Mouse (Mus musculus) midbrain, postnatal 0 days (tissue): ENCODE measurements at regions not wholly inside any gene's neighbourhood (a gene's known extent, or its start where the extent isn't known, plus 50 kb on each side); places are given as distances from the start of the nearest gene placed in this dataset.

ENCODE experiments used
- ATAC-seq: fragments of 200-750 bp; cut with Nextera tagmentation; 2 replicates; pipeline ENCODE4 v1.8.0; 2017; ENCODE audit warnings: moderate number of reproducible peaks, mild to moderate bottlenecking, moderate TSS enrichment, moderate library complexity; ENCODE audit not compliant: low FRiP score
- DNase-seq: peaks from one replicate; pipeline ENCODE4 v3.0.0-alpha.2; 2015; ENCODE audit warnings: low spot score
- H3K27ac ChIP-seq: fragments of 300-500 bp; sonication (generic); 2 replicates; pipeline ENCODE4 v1.5.1; 2014; ENCODE audit warnings: low read depth, mild to moderate bottlenecking, low read length, mixed read lengths
- H3K27me3 ChIP-seq: fragments of 300-500 bp; sonication (generic); 2 replicates; pipeline ENCODE4 v1.6.1; 2014; ENCODE audit warnings: low read length, control low read depth, mixed read lengths; ENCODE audit not compliant: insufficient read depth
- H3K36me3 ChIP-seq: fragments of 300-500 bp; sonication (generic); 2 replicates; pipeline ENCODE4 v1.6.1; 2014; ENCODE audit warnings: low read length, control low read depth, mixed read lengths; ENCODE audit not compliant: insufficient read depth
- H3K4me1 ChIP-seq: fragments of 300-500 bp; sonication (generic); 2 replicates; pipeline ENCODE4 v1.6.1; 2014; ENCODE audit warnings: mild to moderate bottlenecking, control low read depth, antibody characterized with exemption, low read length, mixed read lengths; ENCODE audit not compliant: insufficient read depth
- H3K4me2 ChIP-seq: fragments of 300-500 bp; sonication (generic); 2 replicates; pipeline ENCODE4 v1.6.1; 2014; ENCODE audit warnings: low read depth, mild to moderate bottlenecking, low read length, mixed read lengths; ENCODE audit not compliant: poor library complexity, severe bottlenecking
- H3K4me3 ChIP-seq: fragments of 300-500 bp; sonication (generic); 2 replicates; pipeline ENCODE4 v1.5.1; 2014; ENCODE audit warnings: low read depth, mild to moderate bottlenecking, low read length, moderate library complexity
- H3K9ac ChIP-seq: fragments of 300-500 bp; sonication (generic); replicated peaks from 2 replicates; pipeline ENCODE4 v1.6.1; 2014; ENCODE audit warnings: mild to moderate bottlenecking, low read length, moderate library complexity, mixed read lengths; ENCODE audit not compliant: poor library complexity, severe bottlenecking
- H3K9me3 ChIP-seq: fragments of 300-500 bp; sonication (generic); 2 replicates; pipeline ENCODE4 v1.6.1; 2016; ENCODE audit warnings: low read length, control low read depth
- CTCF ChIP-seq: IDR thresholded peaks from 2 replicates; pipeline ENCODE4 v1.5.1; 2016; ENCODE audit warnings: antibody characterized with exemption, mild to moderate bottlenecking
- WGBS: fragments of 180-500 bp; shearing (Covaris S2); extraction: QIAGEN DNeasy Blood & Tissue Kit; methylation state at CpG from one replicate; pipeline ENCODE4 v1.1.7; 2014; 5-methylcytosine and 5-hydroxymethylcytosine counted together

DNA sequence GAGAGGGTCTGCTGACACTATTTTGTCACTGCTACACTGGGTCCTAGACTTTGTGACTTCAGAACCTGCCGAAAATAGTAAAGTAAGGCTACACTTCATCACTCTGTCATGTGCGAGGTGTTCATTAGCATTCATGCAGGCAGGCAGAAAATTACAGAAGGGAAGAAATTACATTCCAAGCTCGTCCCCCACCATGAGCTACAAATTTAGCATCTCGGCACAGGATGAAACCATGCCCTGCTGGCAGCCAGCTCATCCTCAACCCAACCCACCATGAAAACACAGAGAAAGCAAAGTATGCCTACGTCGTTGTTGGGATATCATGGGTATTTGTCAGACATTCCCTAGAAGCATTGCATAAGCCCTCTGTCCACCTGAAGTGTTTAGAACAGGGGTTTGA lies 103.9 kb downstream of the Kctd12 start:
- H3K36me3 ChIP-seq, result no peaks in the 10 kb centered on the region
- 87% methylated on average over 6 of the region's 6 CpGs for WGBS
- no peaks in the 10 kb centered on the region for H3K27me3 ChIP-seq
- H3K4me3 ChIP-seq, result no peak overlapping the region
- DNase-seq (no peak), ATAC-seq (no peak)
- no peak overlapping the region for H3K4me2 ChIP-seq
- no peaks in the 10 kb centered on the region for H3K9me3 ChIP-seq
- H3K27ac ChIP-seq, result no peak overlapping the region
- H3K9ac ChIP-seq, result no peak overlapping the region
- TF ChIP-seq CTCF, result no peak
- no peaks in the 10 kb centered on the region for H3K4me1 ChIP-seq

DNA sequence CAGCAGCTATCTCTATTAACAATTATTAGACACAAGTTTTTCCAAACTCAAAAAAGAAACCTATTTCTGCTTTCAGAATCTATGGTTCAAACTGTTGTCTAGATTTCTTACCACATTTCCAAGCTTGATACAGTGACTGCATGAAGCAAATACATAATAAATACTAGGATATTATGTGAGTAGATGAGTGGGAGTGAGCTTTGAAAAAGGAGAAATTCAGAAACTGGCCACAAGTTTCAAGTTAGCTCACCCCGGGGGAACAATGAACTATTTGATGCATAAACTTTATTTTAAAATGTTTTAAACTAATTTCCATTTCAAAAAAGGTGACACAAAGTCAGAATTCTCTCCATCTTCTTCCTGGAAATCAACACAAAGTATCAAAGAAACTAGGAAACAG lies 114.3 kb downstream of the Kctd12 start:
- 83% methylated on average over 1 of the region's 1 CpGs for WGBS
- H3K27me3 ChIP-seq, result no peaks in the 10 kb centered on the region
- ATAC-seq (no peak), DNase-seq (no peak)
- no peaks in the 10 kb centered on the region for H3K4me1 ChIP-seq
- TF ChIP-seq CTCF, result no peak
- no peak overlapping the region for H3K4me3 ChIP-seq
- no peak overlapping the region for H3K9ac ChIP-seq
- no peaks in the 10 kb centered on the region for H3K9me3 ChIP-seq
- H3K36me3 ChIP-seq, result no peaks in the 10 kb centered on the region
- no peak overlapping the region for H3K27ac ChIP-seq
- no peak overlapping the region for H3K4me2 ChIP-seq

DNA sequence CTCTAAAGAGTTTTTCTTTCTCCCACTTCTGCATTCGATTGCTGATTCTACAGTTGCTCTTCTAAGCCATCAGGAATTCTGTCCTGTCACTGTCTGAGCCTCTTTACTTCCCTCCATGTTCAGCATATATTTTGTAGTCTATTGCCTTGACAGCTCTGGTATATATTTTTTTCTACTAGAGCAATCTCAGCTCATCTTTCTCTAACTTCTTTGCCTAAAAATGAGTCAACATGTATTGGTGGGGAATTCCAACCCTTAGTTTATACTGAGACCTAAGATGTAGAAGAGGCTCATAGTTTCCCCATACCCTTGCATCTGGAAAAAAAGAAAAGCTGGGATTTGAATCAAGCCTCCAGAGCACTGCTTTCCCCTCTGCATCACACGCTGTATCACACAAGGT lies 114.7 kb downstream of the Kctd12 start:
- no peaks in the 10 kb centered on the region for H3K36me3 ChIP-seq
- no peak for TF ChIP-seq CTCF
- ATAC-seq (no peak), DNase-seq (no peak)
- 75% methylated on average over 2 of the region's 2 CpGs for WGBS
- no peak overlapping the region for H3K4me2 ChIP-seq
- no peak overlapping the region for H3K9ac ChIP-seq
- H3K9me3 ChIP-seq, result no peaks in the 10 kb centered on the region
- no peak overlapping the region for H3K4me3 ChIP-seq
- no peaks in the 10 kb centered on the region for H3K27me3 ChIP-seq
- no peaks in the 10 kb centered on the region for H3K4me1 ChIP-seq
- no peak overlapping the region for H3K27ac ChIP-seq

DNA sequence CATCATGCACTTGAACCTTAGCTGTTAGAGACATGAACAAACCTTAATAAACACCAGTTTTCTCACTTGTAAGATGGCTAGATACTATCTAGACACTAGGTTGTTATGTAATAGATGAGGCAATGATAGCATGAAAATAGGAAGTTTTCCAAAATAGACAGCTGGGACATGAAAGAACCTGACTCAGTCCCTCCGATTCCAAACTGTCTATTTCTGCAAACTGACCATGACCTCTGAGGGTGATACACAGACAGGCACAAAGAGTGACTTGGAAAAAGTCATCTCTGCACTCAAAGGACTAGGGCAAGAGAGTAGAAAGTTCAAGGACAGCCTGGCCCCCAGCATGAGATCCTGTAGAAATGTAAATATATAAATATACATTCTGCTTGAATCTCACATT lies 115.9 kb downstream of the Kctd12 start:
- Histone ChIP-seq H3K4me3 (no peak overlapping the region), H3K9ac (no peak overlapping the region), H3K4me1 (no peaks in the 10 kb centered on the region), H3K27me3 (no peaks in the 10 kb centered on the region), H3K27ac (no peak overlapping the region), H3K36me3 (no peaks in the 10 kb centered on the region), H3K9me3 (no peaks in the 10 kb centered on the region), H3K4me2 (no peak overlapping the region)
- no peak for TF ChIP-seq CTCF
- ATAC-seq, result no peak
- WGBS, result 73% methylated on average over 1 of the region's 1 CpGs
- no peak for DNase-seq

DNA sequence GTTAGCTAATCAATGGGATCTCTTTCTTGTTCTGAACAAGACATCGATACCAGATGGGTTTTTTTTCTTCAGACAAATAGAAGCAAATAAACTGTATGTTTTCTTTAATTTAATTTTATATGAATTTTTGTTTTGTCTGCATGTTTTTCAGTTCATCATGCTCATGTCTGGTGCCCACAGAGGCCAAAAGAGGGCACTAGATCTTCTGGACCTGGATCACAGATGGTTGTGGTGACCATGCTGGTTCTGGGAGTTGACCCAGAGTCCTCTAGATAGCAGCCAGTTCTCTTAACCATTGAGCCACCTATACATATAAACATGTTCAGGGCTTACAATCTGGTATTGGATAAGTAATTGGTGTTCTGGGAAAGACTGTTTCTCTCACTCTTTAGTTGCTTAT lies 120.7 kb downstream of the Kctd12 start:
- WGBS, result 92% methylated on average over 1 of the region's 1 CpGs
- no peak for DNase-seq
- H3K4me2 ChIP-seq, result no peak overlapping the region
- no peak overlapping the region for H3K4me3 ChIP-seq
- ATAC-seq, result no peak
- H3K9me3 ChIP-seq, result no peaks in the 10 kb centered on the region
- no peak overlapping the region for H3K27ac ChIP-seq
- no peak overlapping the region for H3K9ac ChIP-seq
- no peaks in the 10 kb centered on the region for H3K27me3 ChIP-seq
- H3K36me3 ChIP-seq, result no peaks in the 10 kb centered on the region
- H3K4me1 ChIP-seq, result no peaks in the 10 kb centered on the region
- TF ChIP-seq CTCF, result no peak

DNA sequence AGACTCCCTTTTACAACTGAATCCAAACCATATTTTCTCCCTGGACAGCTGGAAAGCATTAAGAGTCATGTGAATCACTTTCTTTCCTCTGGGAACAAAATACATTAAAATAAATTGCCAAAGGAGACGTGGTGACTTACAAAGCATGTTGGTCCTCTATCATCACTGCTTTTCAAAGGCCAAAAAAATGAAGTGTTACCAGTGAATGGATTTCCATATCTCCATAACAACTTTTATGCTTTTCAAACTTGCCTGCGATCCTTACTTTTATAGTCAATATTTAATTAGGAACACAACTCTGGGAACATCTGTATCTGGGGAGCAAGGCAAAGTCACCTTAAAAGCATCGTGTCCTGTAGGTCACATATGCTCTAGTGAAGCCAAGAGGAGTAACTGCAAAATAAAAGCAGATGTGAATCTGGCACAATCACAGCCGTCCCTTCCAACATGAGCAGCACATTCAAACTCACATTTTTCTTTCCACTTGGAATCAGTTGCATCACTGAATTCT lies 123.0 kb downstream of the Kctd12 start:
- ATAC-seq (no peak), DNase-seq (no peak)
- Histone ChIP-seq H3K4me1 (no peaks in the 10 kb centered on the region), H3K9me3 (no peaks in the 10 kb centered on the region), H3K27ac (no peak overlapping the region), H3K9ac (no peak overlapping the region), H3K36me3 (no peaks in the 10 kb centered on the region), H3K4me2 (no peak overlapping the region), H3K4me3 (no peak overlapping the region), H3K27me3 (no peaks in the 10 kb centered on the region)
- no peak for TF ChIP-seq CTCF
- WGBS, result 67% methylated on average over 4 of the region's 4 CpGs
